Mouse (Mus musculus) small intestine, adult 2 months (tissue): ENCODE data around the gene Atp5s.

Source experiments
- CTCF ChIP-seq: fragments of 200-500 bp; IDR thresholded peaks from 2 replicates; pipeline ENCODE4 v1.5.1; 2012; ENCODE audit warnings: low read depth, mild to moderate bottlenecking, control low read depth, inconsistent platforms, low read length, moderate library complexity, mixed read lengths; ENCODE audit not compliant: insufficient replicate concordance, insufficient read length; ENCODE audit errors: extremely low read depth
- POLR2A ChIP-seq: fragments of 200-500 bp; IDR thresholded peaks from 2 replicates; pipeline ENCODE4 v1.6.1; 2012; ENCODE audit warnings: low read depth, mild to moderate bottlenecking, control low read depth, inconsistent platforms, low read length, moderate library complexity

- no peak for TF ChIP-seq POLR2A
- no peak for TF ChIP-seq CTCF
These were observed 35.7 kb upstream of the Atp5s start for GRCm38 (mm10) chr12:69689094-69689493.
